Mouse (Mus musculus): ENCODE results near the gene Bcam.
"Not testable (repeated sequence)": the region's sequence is repeated elsewhere in the genome, so short reads cannot be mapped to it uniquely, and the experiment has no call there.

Gene Bcam

DNA sequence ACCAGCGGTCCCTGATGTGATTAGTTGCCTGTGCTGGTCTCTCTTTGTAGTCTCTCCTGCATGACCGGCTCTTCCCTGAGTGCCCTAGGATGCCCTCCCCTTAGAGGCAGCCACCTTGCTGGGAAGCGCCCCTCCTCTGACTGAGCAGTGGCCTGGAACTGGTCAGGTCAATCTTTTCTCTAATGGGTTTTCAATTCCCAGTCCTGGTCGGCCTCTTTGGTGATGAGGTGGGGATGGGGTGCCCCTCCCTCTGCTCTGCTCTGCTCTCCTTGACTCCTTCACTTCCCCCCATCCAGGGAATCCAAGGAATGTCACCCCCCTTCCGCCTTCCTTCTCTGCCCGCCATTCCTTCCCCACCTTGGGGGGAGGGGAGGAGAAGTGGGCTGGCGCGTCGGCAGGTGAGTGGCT, at the start of gene Bcam:
Gene Bcam, minus strand, starts transcription at position 33 of the 408 bp plus-strand sequence.
- DNase-seq (ENCODE audit: low read depth, low spot score) = no peak

DNA sequence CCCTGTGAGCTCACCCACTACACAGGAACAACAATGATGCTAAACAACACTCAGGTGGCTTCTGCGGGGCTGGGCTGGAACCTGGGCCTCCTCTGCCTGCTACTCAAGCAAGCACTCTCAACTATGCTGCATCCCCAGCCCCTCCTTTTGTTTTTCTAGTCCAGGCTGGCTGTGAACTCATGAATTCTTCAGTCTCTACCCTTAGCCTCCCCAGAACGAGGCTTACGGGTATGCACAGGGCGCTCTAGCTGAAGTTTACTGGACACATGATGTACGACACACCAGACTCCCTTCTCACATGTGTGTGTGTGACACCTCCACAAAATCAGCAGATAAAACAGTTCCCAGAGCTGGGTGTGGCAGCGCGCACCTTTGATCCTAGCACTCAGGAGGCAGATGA, 48.1 kb upstream of the Bcam start:
- DNase-seq (ENCODE audit: low read depth, low spot score) = no peak

GRCm38 (mm10) chr7:19818440-19818839, 47.6 kb upstream of the Bcam start:
- no peak for DNase-seq (ENCODE audit: low read depth, low spot score)

GRCm38 (mm10) chr7:19817382-19818105, 46.7 kb upstream of the Bcam start:
- no peak for DNase-seq (ENCODE audit: low read depth, low spot score)

- no peak for DNase-seq (ENCODE audit: low read depth, low spot score)
These were observed 45.5 kb upstream of the Bcam start for GRCm38 (mm10) chr7:19816224-19816771.

DNA sequence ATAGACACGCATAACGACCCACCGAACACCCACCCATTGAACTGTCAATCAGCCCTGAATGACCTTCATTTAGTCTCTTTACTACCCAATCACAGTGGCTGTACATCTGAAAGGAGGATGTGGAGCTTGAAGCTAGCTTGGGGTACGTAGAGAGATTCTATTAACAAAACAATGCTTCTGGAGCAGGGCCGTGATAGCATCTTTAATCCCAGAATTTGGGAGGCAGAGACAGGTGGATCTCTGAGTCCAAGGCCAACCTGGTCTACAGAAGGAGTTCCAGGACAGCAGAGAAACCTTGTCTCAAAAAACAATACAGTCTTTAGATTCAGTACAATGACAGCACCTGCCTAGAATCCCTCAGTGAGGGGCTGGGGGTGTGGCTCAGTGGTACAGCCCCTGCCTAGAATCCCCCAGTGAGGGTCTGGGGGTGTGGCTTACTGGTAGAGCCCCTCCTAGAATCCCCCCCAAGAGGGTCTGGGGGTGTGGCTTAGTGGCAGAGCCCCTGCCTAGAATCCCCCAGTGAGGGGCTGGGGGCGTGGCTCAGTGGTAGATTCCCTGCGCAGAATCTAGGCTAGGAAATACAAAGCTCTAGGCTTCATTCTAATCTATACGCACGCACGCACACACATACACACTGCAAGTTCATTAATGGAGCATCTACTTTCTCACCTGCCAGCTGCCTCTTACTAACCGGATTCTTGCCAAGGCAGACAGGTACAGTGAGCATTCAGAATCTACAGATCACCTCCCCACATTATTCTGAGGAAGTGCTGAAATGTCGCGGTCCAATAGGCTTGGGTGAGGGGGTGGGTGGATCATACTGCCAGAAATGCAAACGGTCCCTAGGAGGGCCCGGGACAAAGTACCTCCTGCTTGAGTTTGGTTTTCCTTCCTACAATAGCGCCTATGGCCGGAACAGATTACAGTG, 44.7 kb upstream of the Bcam start:
- no peak for DNase-seq (ENCODE audit: low read depth, low spot score)

DNA sequence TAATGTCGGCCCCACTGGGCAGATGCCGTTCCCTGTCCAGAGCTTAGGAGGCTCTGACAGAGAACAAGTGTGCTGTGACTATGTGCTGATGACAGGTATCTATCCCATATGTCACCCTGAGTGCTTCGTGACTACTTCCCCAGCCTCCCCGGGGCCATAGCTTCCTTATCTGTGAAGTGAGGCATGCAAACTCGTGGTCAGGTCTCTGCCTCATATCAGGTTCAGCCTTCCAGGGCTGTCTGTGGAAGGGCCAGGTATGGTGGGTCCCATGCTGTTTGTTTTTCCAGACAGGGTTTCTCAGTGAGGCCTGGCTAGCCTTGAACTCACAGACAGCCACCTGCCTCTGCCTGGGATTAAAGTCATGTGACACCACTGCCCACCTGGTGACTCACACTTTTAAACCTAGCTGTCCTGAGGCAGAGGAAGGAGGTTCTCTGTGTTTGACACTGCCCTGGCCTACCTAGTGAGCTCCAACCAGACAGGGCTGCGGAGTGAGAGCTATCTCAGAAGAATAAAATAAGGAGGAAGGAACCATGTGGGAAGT, 42.8 kb upstream of the Bcam start:
- DNase-seq (ENCODE audit: low read depth, low spot score) = no peak

GRCm38 (mm10) chr7:19813161-19813560, 42.3 kb upstream of the Bcam start:
- no peak for DNase-seq (ENCODE audit: low read depth, low spot score)

GRCm38 (mm10) chr7:19811114-19811513, 40.3 kb upstream of the Bcam start:
- DNase-seq (ENCODE audit: low read depth, low spot score) = no peak

DNA sequence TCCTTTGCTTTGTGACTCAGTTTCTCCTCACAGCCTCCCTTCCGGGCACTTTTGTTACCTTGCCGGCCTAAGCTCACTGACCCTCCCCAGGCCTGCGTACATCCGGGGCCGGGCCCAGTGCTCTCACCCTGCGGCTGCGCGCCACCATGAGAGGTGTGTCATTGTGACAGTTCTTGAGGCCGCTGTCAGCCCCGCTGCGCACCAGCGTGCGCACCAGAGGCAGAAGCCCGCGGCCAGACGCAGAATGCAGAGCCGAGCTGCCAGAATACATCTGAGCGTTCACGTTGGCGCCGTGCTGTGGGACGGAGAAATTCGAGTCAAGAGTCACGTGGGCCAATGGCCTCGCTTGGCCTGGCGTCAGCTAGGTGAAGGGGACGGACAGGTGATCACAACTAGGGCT, 38.6 kb upstream of the Bcam start:
- no peak for DNase-seq (ENCODE audit: low read depth, low spot score)

GRCm38 (mm10) chr7:19806356-19806969, 35.6 kb upstream of the Bcam start:
- no peak for DNase-seq (ENCODE audit: low read depth, low spot score)

DNA sequence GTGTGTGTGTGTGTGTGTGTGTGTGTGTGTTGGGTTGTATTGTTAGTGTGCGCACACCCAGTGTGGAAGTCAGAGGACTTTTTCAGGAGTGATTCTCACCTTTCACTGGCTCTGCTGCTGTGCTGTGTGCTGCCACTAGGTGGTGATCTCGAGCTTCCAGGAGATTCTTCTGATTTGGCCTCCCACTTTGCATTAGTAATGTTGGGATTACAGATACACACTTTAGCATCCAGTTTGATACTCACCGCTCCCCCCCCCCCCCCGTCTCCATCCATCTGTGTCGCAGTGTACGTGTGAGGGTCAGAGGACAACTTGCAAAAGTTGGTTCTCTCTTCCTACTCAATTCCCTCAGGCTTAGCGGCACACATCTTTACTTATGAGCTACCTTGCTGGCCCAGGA, 32.2 kb upstream of the Bcam start:
- DNase-seq (ENCODE audit: low read depth, low spot score) = no peak

DNA sequence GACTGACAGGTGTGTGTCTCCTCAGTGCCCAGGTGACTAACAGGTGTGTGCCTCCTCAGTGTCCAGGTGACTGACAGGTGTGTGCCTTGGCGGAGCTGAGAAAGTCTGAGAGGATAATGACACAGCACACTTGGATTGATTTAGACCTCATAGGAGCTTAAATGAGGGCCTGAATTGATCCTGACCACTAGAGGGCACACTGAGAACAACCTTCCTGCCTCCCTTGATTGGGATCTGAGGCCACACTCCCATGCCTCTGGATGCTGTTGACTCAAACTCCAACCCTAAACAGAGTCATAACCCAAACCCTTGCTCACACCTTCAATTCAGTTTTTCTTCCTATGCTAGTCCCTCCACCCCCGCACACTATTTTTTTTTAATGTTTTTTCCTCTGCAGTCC, 29.9 kb upstream of the Bcam start:
- no peak for DNase-seq (ENCODE audit: low read depth, low spot score)

GRCm38 (mm10) chr7:19796697-19797588, 26.1 kb upstream of the Bcam start, which contains the start of gene Cblc:
Gene Cblc, minus strand, starts transcription at chr7:19796809.
- no peak for DNase-seq (ENCODE audit: low read depth, low spot score)

GRCm38 (mm10) chr7:19796254-19796653, 25.4 kb upstream of the Bcam start:
- DNase-seq (ENCODE audit: low read depth, low spot score) = no peak

DNA sequence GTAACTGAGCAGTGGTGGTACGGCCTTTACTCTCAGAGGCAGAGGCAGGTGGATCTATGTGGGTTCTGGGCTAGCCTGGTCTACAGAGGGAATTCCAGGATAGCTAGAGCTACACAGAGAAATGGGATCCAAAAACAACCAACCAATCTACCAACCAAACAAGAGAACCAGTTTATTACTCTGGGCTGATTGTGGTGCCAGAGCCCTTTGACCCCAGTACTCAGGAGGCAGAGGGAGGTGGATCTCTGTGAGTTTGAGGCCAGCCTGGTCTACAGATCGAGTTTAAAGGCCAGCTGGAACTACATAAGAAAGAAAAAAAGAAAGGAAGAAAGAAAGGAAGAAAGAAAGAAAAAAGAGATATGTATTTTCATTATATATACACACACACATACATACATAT, 24.4 kb upstream of the Bcam start:
- no peak for DNase-seq (ENCODE audit: low read depth, low spot score)

- DNase-seq (ENCODE audit: low read depth, low spot score) = no peak
These were observed 22.1 kb upstream of the Bcam start for GRCm38 (mm10) chr7:19792701-19793630.

GRCm38 (mm10) chr7:19791504-19791903, 20.7 kb upstream of the Bcam start:
- DNase-seq (ENCODE audit: low read depth, low spot score) = not testable (repeated sequence)

DNA sequence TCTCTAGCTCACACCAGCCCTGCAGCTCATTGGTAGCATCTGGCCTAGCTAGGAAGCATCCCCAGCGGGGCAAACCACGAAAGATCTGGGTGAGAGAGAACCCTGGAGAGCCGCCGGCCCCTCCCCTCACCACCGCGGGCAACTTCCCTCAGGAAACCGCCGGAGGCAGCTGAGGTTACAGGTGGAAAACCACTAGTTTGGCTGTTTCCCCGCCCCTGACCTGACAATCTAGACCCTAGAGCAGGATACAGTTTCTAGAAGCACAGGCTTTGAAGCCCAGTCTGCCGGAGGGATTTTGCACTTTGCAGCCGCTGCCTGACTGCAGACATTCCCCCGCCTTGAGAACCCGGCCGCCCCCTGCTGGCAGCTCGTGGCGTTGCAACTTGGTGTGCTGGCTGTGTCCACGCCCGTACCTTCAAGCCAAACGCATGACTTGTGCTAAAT, 19.1 kb upstream of the Bcam start:
- DNase-seq (ENCODE audit: low read depth, low spot score) = peak; percentile 28

Measured in telencephalon, adult 2 months (tissue).